ENCODE assay signal across 16 mouse cellular contexts in the genomic region with DNA sequence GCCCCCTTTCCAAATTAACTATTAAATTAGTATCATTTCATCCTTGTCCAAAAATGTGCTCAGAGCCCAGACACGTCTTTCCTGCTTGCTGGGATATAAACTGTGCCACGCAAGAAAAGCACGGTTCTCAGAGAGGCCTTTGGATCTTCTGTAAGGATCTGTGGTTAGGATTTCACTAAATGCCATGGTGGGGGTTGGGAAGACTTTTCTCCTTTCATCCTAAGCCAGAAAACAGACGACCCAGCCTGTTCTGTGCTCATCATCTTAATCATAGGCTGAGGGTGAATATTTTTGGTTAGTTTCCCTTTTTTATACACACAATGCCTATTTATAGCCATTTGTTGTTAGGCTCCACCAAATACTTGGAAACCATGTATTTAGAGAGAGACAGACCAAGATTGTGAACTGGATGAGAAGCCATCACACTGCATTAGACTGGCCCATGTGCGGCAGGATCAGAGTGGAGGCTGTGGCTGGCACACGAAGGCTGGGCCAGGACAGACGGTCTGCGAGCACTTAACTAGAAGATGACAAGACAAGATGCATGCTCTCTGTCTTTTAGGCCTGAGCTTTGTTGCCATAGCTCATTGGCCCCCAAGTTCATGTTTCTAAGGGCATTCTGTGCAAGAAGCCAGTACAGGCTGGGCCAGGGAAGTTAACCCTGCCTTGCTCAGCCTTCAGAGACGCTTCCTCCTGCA.
DNase-seq lines count a peak whose midpoint lies in the region; ATAC-seq and TF ChIP-seq lines count a peak whose summit lies in the region.
"Had no signal": no experiment of that assay in that cellular context is flagged by ENCODE, and none has a peak within 500 bp of the region (broad histone marks: within the 10 kb centered on the region; RNA-seq: fewer than 3 reads in every experiment).

No protein-coding gene starts in this region.

- no peaks in the 10 kb centered on the region for H3K4me1 ChIP-seq in forebrain, postnatal 0 days (ENCODE audit: insufficient read depth)
- H3K4me1 ChIP-seq in forebrain, embryonic 16.5 days (replicated peaks; ENCODE audit: control insufficient read depth, insufficient read depth, low read length): no peaks in the 10 kb centered on the region
- peaks cover 34% of the 10 kb centered on the region for H3K4me1 ChIP-seq in kidney, embryonic 16.5 days (ENCODE audit: insufficient read depth, low read length)
- H3K4me1 ChIP-seq in embryonic facial prominence, embryonic 14.5 days (ENCODE audit: control insufficient read depth, insufficient read depth, low read length): peaks cover 16% of the 10 kb centered on the region

- no peak for TF ChIP-seq CTCF in forebrain, postnatal 0 days (IDR thresholded peaks at IDR 0.05; ENCODE audit: low read depth)

- WGBS in forebrain, postnatal 0 days: 65% methylated on average over 9 of the region's 9 CpGs
- WGBS in forebrain, embryonic 16.5 days: 71% methylated on average over 9 of the region's 9 CpGs
- WGBS in kidney, embryonic 16.5 days: 76% methylated on average over 9 of the region's 9 CpGs
- WGBS in embryonic facial prominence, embryonic 14.5 days: 39% methylated on average over 9 of the region's 9 CpGs

- peak overlapping the region; percentile 5; the same call in 1 of the 2 replicates for H3K27ac ChIP-seq in forebrain, postnatal 0 days (ENCODE audit: low read depth, low read length)
- H3K27ac ChIP-seq in forebrain, embryonic 16.5 days (ENCODE audit: low read length): no peak overlapping the region
- peak overlapping the region; percentile 52 for H3K27ac ChIP-seq in kidney, embryonic 16.5 days (ENCODE audit: low read length)
- H3K27ac ChIP-seq in embryonic facial prominence, embryonic 14.5 days (replicated peaks; ENCODE audit: low read depth, low read length): peak overlapping the region; percentile 72
- H3K27ac ChIP-seq: hindbrain, postnatal 0 days; liver, embryonic 14.5 days had no signal

- no peak overlapping the region for H3K4me3 ChIP-seq in forebrain, postnatal 0 days (ENCODE audit: low read depth, low read length)
- H3K4me3 ChIP-seq in forebrain, embryonic 16.5 days (replicated peaks; ENCODE audit: low read length): no peak overlapping the region
- no peak overlapping the region for H3K4me3 ChIP-seq in kidney, embryonic 16.5 days (ENCODE audit: low read length)
- no peak overlapping the region for H3K4me3 ChIP-seq in embryonic facial prominence, embryonic 14.5 days (ENCODE audit: low read depth, low read length)

- no peak overlapping the region for H3K9ac ChIP-seq in forebrain, postnatal 0 days
- no peak overlapping the region for H3K9ac ChIP-seq in forebrain, embryonic 16.5 days (replicated peaks; ENCODE audit: low read depth, low read length)
- H3K9ac ChIP-seq in kidney, embryonic 16.5 days (replicated peaks; ENCODE audit: low read length): no peak overlapping the region
- 0 out of 2 replicates have a peak overlapping the region, but pooled peaks have one; percentile 0 for H3K9ac ChIP-seq in embryonic facial prominence, embryonic 14.5 days (ENCODE audit: low read depth, low read length)
- H3K9ac ChIP-seq: liver, embryonic 14.5 days had no signal

- DNase-seq in forebrain, postnatal 0 days: no peak
- DNase-seq in kidney, postnatal 36 days: no peak
- DNase-seq in Muller cell, postnatal 12 days (ENCODE audit: inconsistent ontology term): peak; percentile 63
- DNase-seq in embryonic facial prominence, embryonic 14.5 days (ENCODE audit: low spot score): peak; percentile 70
- no peak for DNase-seq in embryo, embryonic 10 days (ENCODE audit: low spot score)
- no peak for DNase-seq in cerebellum, adult 11 months
- DNase-seq: cerebellum, adult 8-10 months; heart, adult 18-20 months; heart, postnatal 14 days; kidney, adult 8-10 months; layer of hippocampus, adult 9-11 months; right cerebral cortex, postnatal 4 days had no signal

- 0 out of 2 replicates have a peak, but pooled peaks have one; percentile 29 for ATAC-seq in forebrain, postnatal 0 days
- no peak for ATAC-seq in forebrain, embryonic 16.5 days
- ATAC-seq in kidney, embryonic 16.5 days (ENCODE audit: low FRiP score, low TSS enrichment): no peak
- ATAC-seq in embryonic facial prominence, embryonic 14.5 days (ENCODE audit: low read depth): peak; percentile 63; the same call in 1 of the 2 replicates

- no peaks in the 10 kb centered on the region for H3K27me3 ChIP-seq in forebrain, postnatal 0 days (ENCODE audit: insufficient read depth, low read length)
- no peaks in the 10 kb centered on the region for H3K27me3 ChIP-seq in forebrain, embryonic 16.5 days (replicated peaks; ENCODE audit: control insufficient read depth, insufficient read depth, low read length)
- no peaks in the 10 kb centered on the region for H3K27me3 ChIP-seq in kidney, embryonic 16.5 days (ENCODE audit: insufficient read depth, low read length)
- no peaks in the 10 kb centered on the region for H3K27me3 ChIP-seq in embryonic facial prominence, embryonic 14.5 days (replicated peaks; ENCODE audit: control insufficient read depth, insufficient read depth, low read length)

- H3K36me3 ChIP-seq in forebrain, postnatal 0 days (ENCODE audit: insufficient read depth): no peaks in the 10 kb centered on the region
- no peaks in the 10 kb centered on the region for H3K36me3 ChIP-seq in forebrain, embryonic 16.5 days (ENCODE audit: control insufficient read depth, insufficient read depth)
- no peaks in the 10 kb centered on the region for H3K36me3 ChIP-seq in kidney, embryonic 16.5 days (ENCODE audit: insufficient read depth, low read length)
- no peaks in the 10 kb centered on the region for H3K36me3 ChIP-seq in embryonic facial prominence, embryonic 14.5 days (ENCODE audit: control insufficient read depth, insufficient read depth, low read length)

- no peak overlapping the region for H3K4me2 ChIP-seq in forebrain, postnatal 0 days (ENCODE audit: low read depth)
- no peak overlapping the region for H3K4me2 ChIP-seq in forebrain, embryonic 16.5 days (ENCODE audit: low read length)
- no peak overlapping the region for H3K4me2 ChIP-seq in kidney, embryonic 16.5 days (replicated peaks; ENCODE audit: low read depth, low read length)
- H3K4me2 ChIP-seq in embryonic facial prominence, embryonic 14.5 days (ENCODE audit: low read depth, low read length): no peak overlapping the region

- no peaks in the 10 kb centered on the region for H3K9me3 ChIP-seq in forebrain, postnatal 0 days (ENCODE audit: low read length)
- no peaks in the 10 kb centered on the region for H3K9me3 ChIP-seq in forebrain, embryonic 16.5 days (ENCODE audit: control insufficient read depth, low read length)
- no peaks in the 10 kb centered on the region for H3K9me3 ChIP-seq in kidney, embryonic 16.5 days (ENCODE audit: low read length)
- no peaks in the 10 kb centered on the region for H3K9me3 ChIP-seq in embryonic facial prominence, embryonic 14.5 days (ENCODE audit: control insufficient read depth, low read length)

Comparison
In these comparisons a context has a peak if more than half of its experiments do, and no peak if none do; other contexts are left out.
1. ATAC-seq: peak in forebrain, postnatal 0 days (single experiment) and embryonic facial prominence, embryonic 14.5 days (single experiment); none in forebrain, embryonic 16.5 days (single experiment) and kidney, embryonic 16.5 days (single experiment).
2. DNase-seq: peak in Muller cell, postnatal 12 days (single experiment) and embryonic facial prominence, embryonic 14.5 days (single experiment); none in forebrain, postnatal 0 days (single experiment), kidney, postnatal 36 days (0 of 2), embryo, embryonic 10 days (single experiment) and cerebellum, adult 11 months (single experiment).